Mouse (Mus musculus) urinary bladder, postnatal 25 days (tissue): Measurements from ENCODE around the gene Scamp1.

Experiments
- DNase-seq: peaks from one replicate; pipeline ENCODE4 v3.0.0; 2022; ENCODE audit warnings: low spot score

The Scamp1 gene

DNA sequence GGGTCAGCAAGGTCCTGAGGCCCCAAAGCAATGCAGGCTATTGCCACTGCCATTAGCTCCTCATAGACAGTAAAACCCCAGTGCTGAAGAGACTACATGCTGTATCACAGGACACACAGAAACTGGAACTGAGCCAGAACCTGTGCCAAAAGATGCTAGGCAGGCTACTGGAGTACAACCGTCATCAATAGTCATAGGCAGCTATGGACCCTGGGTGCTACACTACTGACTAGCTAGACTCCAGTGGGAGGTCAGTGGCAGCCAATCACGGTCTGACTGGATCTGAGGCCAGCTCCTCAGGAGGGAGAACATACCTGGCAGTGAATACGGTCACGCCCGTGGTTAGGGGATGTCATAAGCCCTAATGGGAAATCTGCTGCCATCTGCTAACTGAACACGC lies 14.4 kb downstream of the Scamp1 start:
- DNase-seq, result no peak

DNA sequence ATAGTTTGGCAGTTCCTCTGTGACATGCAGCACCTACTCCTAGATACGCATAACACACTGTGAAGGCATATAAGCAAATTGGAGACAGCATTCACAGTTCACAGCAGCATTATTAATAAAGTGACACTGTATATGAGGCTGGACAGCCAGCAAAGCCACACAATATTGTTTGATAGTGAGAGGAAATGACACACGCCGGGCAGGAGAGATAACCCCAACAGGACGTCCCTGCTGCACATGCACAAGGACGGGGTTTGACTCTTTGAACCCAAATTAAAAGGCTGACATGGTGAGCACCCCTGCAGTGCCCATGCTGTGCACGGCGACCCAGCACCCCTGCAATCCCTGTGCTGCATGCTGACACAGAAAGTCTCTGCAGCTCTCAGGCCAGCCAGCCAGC lies 17.5 kb downstream of the Scamp1 start:
- no peak for DNase-seq

DNA sequence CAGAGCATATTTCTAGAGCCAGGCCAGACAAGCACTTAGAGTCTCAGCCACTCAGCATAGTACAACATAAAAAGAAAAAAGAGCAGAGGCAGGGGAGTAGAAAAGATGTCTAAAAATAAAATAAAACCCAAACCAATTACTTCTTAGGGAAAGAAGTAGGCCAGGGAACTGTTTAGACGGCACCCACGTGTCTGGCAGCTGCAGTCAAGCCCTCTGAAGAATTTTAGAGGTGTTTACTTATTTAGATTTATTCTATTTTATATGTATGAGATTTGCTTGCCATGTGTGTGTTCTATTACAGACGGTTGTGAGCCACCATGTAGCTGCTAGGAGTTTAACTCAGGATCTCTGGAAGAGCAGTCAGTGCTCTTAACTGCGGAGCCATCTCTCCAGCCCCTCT lies 18.5 kb downstream of the Scamp1 start:
- no peak for DNase-seq

DNA sequence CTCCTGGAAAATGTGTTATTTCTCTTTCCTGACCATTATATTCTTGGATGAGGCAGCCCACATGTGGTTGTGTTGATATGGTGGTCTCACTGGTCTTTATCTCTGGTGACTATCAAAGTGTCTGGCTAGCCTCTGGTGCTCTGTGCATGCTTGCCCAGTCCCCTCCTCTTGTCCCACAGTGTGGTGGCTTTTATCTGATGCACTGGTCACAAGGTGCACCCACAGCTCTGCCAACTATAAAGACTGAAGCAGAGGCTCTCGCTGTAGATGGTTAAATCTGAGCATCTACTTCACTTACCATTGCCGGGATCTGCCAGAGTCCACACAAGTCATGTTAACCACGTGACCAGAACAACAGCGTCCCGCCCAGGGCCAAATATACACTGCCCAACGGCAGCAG lies 19.1 kb downstream of the Scamp1 start:
- DNase-seq, result no peak

- no peak for DNase-seq
Measured at GRCm38 (mm10) chr13:94265291-94265690, 20.4 kb downstream of the Scamp1 start.

- no peak for DNase-seq
Measured at GRCm38 (mm10) chr13:94263943-94264342, 21.7 kb downstream of the Scamp1 start.

DNA sequence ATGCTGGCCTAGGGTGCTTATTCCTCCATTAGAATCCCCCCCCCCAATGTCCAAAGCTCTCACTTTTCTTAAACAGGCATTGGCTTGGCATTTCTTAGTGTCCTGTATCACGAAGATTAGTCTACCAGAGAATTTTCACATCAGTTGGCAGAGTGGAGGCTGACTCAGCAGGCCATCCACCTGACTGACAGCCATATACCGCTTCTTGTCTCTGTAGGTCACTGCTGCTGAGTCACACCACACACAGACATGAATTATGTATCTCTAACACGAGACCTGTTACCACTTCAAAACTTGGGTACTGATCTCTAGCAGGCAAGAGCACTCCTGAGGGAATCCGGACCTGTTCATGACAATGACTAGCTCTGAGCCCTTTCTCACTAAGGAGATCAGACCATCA lies 23.1 kb downstream of the Scamp1 start:
- DNase-seq, result no peak

- DNase-seq, result no peak
Measured at GRCm38 (mm10) chr13:94261624-94262023, 24.0 kb downstream of the Scamp1 start.

DNA sequence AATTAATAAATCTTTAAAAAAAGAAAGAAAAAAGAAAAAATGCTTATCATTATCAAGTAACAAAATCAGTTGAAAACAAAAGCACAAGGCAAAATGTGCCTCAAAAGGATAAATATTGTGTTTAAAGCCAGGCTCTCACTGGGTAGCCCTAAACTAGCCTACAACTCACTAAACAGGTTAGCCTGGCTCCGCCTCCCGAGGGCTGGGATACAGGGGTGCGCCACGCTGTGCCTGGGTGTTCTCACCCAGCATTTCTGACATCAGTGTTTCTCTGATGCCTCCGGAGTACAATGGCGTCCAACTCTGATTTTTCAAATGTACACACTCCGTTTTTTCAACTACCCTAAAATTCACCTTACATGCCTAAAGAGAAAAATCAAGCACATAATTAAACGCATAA lies 24.7 kb downstream of the Scamp1 start:
- peak; percentile 19 for DNase-seq

DNA sequence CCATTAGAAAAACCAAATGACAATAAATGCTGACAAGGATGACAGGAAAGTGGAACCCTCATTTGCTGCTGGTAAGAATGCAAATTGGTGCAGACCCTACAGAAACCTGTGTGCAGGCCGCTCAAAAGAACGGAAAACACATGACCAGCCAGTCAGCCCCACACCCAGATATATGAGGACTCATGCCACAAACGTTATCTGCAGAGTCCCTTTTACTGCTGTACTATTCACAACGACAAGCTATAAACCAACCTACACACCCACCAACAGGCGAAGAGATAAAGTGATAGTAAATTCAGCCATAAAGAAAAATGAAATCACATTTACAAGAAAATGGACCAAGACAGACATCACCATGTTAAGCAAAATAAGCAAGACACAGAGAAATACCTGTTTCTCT lies 26.4 kb downstream of the Scamp1 start:
- DNase-seq, result no peak

DNA sequence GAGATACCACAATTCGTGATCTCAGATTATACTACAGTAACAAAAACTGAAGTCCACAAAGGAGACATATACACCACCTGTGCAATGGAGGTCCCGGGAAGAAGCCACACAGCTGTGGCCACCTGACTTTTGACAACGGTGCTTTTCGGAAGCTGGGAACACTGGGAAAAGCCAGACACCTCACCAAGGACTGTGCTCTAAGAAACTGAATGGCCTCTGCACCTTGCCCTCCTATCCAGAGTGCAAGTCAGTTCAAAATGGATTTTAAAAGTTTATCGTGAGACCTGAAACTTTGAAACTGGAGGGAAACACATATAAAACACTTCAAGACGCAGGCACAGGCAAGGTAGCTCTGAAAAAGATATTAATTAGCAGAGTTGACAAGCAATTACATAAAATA lies 27.1 kb downstream of the Scamp1 start:
- no peak for DNase-seq

DNA sequence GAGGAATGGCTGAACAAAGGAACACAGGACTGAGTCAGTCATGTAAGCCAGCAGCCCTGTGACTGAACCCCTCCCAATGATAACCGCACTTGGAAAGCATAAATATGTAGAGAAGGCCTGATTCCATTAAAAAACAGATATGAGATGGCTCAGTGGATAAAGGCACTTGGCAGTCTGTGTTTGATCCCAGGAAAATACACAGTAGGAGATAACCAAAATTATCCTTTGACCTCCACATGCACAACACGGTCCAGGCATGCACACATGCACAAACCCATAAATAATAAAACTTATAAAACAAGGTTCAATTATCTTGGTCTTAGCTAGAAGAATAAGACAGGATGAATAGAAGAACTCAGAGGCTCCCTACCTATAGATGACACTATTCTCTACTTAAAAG lies 27.9 kb downstream of the Scamp1 start:
- DNase-seq, result no peak

DNA sequence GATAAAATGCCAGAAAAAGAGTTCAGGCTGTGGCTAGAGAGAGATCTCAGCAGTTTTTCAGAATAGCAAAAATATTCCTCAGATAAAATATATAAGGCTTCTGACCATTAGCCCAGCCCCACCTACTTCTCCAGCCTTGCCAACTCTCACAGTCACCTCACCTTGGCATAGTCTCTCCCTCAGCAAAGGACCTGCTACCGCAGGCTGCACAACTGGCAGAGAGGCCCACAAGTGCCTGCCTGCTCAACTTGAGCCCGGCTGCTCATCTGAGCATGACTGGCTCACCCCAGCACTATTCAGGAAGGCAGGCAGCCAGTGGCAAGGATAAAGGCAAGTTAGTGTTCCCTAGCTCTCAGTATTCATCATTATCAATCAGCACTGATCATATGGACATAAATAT lies 30.5 kb downstream of the Scamp1 start:
- no peak for DNase-seq

GRCm38 (mm10) chr13:94254286-94254685 lies 31.4 kb downstream of the Scamp1 start:
- no peak for DNase-seq

GRCm38 (mm10) chr13:94253052-94253451 lies 32.6 kb downstream of the Scamp1 start:
- no peak for DNase-seq

DNA sequence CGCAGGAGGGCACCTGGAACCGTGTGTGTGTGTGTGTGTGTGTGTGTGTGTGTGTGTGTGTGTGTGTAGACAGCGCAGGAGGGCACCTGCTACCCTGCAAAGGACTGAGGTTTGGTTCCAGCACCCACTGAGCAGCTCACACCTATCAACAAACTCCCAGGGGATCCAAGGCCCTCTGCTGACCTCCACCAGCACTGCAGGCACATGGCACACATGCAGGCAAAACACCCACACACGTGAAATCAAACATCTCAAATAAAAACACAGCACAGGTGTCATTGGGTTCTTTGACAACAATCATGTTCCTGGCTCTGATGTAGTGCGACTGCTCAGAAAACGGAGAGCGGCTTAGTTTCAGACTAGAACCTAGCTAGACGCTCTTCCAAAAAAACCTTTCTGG lies 34.9 kb downstream of the Scamp1 start:
- DNase-seq, result no peak

GRCm38 (mm10) chr13:94250188-94250587 lies 35.5 kb downstream of the Scamp1 start:
- no peak for DNase-seq

DNA sequence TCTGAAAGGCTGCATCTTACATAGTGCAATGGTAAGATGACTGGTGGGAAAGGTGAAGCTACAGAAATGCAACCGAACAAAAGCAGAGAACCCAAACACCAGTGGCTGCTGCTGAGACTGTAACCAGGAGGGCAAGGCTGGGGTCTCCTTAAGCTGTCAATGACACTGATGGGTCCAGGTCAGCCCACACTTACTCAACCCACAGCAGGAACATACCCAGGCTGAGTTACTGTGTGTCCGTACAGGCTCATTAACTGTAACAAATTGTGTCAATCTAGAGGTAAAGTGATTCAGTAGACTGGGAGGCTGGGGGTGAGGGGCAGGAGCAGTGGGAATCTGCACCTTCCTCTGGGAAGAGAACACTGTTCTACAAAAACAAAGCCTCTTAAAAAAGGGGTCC lies 42.8 kb downstream of the Scamp1 start:
- DNase-seq, result no peak

GRCm38 (mm10) chr13:94241892-94242524 lies 43.6 kb downstream of the Scamp1 start:
- no peak for DNase-seq

DNA sequence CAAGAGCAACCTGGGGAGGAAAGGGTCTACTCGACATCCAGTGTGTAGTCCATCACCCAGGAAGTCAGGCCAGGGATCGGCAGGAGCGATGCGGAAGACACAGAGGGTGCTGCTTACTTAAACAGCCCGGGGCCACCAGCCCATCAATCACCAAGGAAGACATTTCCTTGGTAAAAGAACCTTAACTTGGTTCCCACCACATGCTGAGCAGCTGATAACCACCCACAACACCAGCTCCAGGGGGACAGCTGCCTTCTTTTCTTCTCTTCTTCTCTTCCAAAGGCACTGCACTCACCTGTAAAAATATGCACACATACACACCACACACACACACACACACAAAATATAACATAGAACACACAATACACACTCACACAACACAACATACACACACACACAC lies 44.8 kb downstream of the Scamp1 start:
- no peak for DNase-seq

- no peak for DNase-seq
Measured at GRCm38 (mm10) chr13:94240111-94240510, 45.5 kb downstream of the Scamp1 start.

GRCm38 (mm10) chr13:94239488-94239887 lies 46.2 kb downstream of the Scamp1 start:
- DNase-seq, result no peak

GRCm38 (mm10) chr13:94231871-94232270 lies 53.8 kb downstream of the Scamp1 start:
- no peak for DNase-seq
